Mouse (Mus musculus) R1 (cell line): ENCODE measurements around the gene Acvr2a.
A peak's percentile ranks its signal among the peaks of the same experiment; 100 is the strongest.

ENCODE experiments used
- DNase-seq: peaks from one replicate; pipeline ENCODE4 v3.0.0-alpha.2; 2018; ENCODE audit warnings: low read depth, low spot score

Gene Acvr2a

DNA sequence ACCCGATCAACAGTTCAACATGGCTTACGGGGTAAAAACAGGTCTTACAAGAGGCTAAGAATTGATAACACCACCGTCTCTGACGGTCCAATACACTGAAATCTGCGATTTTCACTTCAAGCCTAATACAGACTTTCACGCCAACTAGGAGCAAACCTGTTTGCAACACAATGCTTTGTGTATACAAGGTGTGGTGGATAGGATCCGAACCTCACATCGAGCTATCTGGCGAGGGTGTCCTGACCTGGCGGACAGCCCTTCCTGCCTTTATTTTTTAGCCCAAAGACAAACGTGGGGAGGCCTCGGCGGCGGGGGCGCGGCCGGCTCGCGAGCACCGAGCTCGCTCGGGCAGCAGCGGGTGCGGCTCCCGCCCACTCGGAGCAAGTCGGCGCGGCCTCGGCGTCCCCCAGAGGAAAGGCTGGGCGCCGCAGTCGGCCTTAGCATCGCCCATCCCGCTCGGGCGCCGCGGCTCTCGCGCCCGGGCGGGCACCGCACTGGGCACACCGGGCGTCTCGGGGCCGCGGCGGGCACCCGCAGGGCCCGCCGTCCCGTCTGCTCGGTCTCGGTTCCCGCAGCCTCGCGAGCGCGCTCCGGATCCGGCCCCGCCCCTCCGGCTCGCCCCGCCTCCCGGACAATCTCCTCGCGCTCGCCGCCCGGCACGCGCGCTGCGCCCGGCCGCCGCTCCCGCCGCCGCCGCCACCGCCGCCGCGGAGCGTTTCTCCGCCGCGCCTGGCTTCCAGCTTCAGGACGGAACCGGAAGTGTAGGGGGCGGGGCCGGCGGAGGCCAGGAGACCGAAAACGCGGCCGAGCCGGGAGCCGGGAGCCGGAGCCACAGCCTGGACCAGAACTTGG, at the start of gene Acvr2a:
TSS of gene Acvr2a (plus strand) at position 739 of the 852 bp plus-strand sequence.
- DNase-seq, result peak; percentile 80

DNA sequence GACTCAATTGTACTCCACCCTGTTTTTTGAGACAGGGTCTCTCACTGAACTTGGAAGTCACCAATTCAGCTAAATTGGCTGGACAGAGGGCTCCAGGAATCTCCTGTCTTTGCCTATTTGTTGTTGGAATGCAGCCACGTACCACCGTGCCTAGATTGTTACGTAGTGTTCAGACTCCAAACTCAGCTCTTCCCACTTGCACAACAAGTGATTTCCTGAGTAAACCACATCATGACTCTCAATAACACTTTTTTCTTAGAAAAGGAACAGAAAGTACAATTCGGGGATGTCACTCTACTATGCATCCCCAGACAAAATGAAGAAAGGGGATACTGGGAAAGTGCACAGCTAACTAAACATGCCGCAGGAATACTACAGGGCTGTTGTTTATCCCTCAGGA, 47.4 kb upstream of the Acvr2a start:
- no peak for DNase-seq

DNA sequence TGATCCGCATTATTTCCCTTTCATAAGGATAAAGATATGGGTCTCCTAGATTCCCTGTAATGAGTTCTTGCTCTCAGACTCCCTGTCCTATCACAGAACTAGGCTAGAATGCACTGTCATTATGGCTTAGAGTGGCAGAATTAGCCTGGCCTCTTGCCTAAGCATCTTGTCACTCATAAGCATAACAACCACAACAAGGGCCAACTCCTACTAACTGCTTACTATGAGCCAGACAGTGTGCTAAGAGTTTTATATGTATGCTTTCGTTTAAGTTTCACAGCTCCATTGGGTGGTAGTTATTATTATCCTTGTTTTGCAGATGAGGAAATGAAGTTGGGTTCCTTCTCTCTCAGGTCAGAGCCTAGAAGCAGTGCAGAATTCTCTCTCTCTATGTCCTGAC, 46.1 kb upstream of the Acvr2a start:
- no peak for DNase-seq

DNA sequence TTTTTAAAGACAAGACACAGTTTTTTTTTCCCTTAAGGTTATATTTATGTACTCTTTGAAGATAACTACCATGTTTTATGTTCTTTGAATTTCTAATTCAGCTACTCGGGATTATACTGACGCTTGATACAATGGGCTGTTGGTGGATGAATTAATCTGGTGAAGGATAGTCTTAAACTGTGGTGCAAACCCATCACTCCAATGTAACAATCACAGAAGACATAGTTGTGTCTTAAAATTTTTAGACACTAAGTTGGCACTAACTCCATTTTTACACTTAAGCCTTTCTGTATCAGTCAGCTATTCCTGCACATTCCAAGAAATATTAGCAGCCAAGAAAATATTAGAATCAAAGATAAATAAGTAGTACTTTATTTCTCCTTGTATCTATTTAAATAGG, 45.7 kb upstream of the Acvr2a start:
- no peak for DNase-seq

DNA sequence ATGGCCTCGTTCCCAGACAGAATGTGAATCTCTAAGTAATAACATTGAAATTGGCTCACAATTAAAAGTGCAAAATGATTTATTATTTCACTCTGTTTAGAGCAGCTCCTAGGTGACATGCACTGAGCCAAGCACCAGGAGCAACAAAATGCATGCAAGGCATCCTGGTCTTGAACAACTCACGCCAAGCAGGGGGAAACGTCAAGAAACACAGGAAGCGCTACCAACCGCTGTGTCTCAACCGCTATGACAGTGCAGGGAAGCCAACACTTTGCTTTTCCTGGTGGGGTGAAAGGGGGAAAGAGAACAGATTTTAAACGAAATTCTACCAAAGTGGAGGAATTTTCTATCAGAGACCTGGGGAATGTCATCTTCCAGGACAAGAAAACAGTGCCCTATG, 43.8 kb upstream of the Acvr2a start:
- no peak for DNase-seq

DNA sequence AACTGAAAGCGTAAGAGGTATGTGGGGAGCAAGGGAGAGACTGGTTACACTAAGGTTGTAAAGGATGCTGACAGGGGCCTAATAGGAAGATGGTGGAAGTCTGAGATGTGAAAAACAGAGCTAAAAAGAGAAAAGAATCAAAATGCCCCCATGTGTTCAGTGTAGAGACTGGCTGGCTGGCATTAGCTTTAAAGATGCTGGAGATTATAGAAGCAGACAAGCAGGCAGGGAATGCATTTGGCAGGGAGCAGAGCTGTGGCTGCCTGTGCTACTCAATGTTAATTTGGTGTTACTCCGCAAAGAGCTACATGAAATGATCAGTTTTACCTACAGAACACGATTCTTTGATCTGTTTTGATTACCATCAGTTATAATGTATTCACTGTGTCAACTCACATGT, 43.3 kb upstream of the Acvr2a start:
- DNase-seq, result no peak

DNA sequence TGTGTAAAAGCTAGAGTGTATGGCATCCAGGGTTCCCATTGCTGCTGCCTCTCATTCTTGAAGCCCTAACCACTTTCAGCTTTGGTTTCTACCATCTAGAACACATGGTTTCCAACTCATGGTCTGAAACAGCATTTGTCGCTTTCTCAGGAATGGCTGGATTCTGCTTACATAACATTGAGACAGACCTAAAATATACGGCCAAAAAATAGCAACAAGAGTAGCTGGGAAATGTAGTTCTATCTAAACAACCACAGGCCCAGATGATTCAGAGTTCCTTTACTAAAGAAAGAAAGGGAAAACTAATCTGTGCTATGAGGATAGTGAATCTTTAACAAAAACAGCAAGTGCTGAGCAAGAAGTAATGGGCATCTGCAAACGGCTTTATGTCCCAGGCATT, 38.6 kb upstream of the Acvr2a start:
- no peak for DNase-seq

DNA sequence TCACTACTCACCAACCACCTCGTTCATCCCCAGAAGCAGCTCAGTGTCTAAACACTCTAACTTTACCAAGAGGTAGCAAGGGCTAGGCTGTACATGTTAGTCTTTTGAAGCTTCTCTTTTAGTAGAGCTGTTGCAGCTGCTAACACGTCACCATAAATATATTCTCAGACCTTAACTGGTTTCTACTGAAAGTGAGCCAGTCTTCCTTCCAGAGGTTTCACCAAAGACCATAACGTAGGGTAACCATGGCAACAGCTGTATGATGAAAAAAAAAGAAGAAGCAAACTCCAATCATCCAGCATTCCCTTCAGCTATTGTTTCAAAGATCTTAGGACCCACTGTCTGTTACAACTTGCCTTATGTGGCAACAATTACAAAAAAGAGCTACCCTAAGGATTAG, 25.0 kb upstream of the Acvr2a start:
- DNase-seq, result no peak

DNA sequence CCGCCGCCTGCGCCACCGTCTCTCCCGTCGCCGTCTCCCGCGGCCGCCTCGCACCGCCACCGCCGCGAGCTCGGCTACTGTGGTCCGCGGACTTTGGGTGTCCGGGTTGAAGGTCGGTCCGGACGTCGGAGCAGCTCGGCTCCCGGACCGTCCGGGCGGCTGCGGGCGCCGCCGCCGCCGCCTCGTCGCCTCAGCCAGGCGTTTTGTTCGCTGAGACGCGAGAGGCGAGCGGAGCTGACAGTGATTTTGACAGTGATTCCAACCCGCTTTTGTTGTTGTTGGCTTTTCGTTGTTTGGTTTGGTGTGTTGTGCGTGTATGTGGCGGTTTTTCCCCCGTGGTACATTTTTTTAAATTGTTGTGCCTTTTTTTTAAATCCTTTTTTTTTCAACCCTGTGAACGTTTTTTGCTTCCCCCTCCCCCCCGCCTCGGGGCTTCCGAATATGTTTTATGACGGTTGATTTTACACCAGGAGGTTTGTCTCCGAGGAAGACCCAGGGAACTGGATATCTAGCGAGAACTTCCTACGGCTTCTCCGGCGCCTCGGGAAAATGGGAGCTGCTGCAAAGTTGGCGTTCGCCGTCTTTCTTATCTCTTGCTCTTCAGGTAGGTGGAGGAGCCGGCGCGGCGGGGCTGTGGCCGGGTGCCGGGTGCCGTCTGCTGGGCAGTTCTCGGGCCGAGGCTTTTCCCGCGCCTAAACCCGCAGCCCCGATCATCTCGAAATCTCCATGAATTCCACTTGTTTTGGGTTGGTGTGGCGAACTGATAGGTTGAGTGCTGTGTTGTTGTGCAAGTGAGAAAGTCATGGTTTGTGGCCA, 522 bp downstream of the Acvr2a start:
- peak; percentile 43 for DNase-seq

DNA sequence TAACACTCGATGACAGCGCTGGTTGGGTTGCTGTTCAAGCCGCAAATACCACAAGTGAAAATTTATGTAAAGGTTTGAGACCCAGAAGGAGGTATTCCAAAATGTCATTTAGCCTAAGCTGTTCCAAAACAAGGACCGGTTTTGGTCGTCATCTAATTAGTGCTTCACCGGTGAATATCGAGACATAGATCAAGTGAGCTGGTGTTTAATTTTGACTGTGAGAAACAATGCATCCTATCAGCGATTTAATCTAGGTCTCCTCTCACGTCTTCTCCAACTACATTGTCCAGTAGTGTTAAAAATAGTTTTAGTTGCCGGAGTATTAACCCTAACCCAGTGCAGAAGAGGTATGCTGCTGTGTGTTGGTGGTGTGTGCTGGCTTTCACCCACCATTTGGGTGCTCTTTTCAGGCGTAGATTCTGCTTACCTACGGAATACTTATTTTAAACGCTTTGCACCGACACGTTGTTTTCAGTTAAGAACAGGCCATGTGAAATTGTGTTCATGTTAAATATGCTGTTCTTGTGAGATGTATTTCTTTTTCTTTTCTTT, 1.2 kb downstream of the Acvr2a start:
- no peak for DNase-seq

DNA sequence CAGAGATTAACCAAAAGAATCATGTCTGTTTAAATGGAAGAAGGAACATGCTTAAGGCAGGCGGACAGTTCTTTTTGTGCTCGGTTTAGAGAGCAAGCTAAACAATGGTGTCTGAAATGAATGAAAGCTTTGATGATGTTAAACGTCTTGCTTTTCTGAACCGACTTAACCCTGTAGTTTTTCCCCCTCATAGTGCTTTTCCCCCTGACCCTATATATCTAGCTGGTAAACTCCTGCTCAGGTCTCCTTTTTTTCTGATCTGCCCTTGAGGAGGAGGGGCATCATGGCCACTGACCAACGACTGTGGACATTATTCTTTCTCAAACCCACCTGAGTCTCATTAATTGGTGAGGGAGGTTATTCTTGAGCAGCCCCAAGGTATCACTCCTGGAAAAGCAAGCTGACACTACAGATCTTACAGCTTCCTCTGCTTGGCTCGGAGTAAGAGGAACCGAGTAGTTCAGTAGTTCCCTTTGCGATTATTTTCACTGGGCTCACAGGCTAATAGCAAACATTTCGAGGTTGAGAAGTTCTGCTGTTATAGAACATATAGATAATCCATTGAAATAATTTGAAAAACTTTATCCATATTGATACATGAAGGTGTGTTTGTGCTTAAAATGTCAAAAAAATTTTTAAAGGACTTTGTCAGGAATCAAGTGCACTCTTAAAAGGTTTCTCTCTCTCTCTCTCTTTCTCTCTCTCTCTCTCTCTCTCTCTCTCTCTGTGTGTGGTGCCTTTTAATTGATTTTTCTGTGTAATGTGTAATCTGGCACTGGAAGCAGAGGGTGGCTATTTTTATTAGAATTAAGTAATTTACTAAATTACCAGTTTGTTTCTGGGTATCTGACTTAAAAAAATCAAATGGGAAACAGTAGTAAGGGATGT, 2.5 kb downstream of the Acvr2a start:
- no peak for DNase-seq

DNA sequence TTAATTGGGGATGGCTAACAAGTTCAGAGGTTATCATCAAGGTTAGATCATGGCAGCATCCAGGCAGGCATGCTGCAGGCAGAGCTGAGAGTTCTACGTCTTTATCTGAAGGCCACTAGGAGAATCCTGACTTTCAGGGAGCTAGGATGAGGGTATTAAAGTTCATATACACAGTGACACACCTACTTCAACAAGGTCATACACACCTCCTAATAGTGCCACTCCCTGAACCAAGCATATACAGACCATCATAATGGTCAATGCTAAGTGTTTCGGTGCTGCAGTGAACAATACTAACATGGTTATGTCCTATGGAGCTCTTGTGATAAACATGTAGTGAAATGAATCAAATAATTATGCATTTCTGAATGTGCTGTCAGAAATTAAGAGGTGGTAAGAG, 12.0 kb downstream of the Acvr2a start:
- no peak for DNase-seq

DNA sequence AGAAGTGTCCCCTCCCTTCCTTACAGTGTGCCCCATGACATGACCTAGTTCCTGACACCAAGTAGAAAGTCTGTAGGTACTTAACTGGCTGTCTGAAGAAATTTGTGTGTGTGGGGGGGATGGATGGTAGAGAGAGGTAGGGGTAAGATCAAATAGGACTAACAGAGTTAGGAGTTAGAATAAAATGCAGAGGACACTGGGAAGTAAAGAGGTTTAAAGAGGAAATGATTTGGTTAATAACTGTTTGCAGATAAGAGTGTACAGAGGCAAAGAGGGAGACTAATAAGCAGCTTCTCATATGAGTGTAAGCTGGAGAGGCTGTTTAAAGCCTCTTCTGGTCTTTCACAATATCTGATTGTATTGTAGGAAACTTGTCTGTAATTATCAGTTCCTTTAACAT, 12.5 kb downstream of the Acvr2a start:
- DNase-seq, result no peak

DNA sequence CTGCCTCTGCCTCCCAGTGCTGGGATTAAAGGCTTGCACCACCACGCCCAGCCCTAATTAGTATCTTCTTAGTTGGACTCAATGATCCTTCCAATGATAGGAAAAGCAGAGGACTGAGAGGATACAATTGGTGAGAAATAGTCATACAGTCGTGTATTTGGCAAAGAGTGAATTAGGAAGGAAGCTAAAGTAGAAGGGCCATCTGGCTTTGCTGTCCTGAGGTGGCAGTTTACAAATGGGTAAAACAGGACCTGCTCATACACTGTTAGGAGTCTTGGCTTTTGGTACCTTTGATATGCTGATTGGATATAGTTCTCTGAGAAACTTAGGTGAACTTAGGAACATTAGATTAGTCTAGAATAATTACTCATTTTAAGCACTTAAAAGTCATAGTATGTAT, 16.6 kb downstream of the Acvr2a start:
- DNase-seq, result no peak

DNA sequence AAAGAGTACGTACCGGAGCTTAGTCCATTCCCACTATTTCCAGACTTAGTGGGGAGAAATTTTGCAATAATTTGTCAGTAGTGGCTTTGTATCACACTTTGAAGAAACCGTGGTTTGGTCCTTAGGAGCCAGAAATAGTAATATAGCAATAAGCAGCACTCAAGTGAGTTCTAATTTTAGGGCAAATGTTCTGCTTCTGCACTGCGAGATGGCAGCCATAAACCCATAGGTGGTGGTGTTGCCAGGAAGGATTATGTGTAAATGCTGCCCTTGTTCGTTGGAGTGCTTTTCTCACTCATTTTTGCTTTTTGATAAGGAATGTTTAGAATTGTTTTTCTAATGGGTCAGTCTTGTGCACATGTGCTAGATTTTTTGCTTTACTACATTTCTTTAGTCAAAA, 18.4 kb downstream of the Acvr2a start:
- no peak for DNase-seq

DNA sequence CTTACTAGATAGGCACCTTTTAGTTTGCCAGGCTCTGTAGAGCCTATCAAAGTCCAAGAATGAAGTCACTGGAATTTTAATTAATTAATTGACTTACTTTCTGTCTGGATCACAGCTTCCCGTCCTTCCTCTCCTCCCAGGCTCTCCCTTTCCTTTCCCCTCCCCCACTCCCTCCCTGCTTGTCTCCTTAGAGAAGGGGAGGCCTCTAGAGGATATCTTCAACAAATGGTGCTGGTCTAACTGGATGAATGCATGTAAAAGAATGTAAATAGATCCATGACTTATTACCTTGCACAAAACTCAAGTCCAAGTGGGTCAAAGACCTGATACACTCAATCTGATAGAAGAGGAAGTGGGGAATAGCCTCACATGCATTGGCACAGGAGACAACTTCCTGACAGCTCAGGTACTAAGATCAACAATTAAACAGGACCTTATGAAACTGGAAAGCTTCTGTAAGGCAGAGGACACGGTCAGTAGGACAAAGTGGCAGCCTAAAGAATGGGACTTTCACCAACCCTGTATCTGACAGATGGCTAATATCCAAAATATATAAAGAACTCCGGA, 20.1 kb downstream of the Acvr2a start:
- no peak for DNase-seq

DNA sequence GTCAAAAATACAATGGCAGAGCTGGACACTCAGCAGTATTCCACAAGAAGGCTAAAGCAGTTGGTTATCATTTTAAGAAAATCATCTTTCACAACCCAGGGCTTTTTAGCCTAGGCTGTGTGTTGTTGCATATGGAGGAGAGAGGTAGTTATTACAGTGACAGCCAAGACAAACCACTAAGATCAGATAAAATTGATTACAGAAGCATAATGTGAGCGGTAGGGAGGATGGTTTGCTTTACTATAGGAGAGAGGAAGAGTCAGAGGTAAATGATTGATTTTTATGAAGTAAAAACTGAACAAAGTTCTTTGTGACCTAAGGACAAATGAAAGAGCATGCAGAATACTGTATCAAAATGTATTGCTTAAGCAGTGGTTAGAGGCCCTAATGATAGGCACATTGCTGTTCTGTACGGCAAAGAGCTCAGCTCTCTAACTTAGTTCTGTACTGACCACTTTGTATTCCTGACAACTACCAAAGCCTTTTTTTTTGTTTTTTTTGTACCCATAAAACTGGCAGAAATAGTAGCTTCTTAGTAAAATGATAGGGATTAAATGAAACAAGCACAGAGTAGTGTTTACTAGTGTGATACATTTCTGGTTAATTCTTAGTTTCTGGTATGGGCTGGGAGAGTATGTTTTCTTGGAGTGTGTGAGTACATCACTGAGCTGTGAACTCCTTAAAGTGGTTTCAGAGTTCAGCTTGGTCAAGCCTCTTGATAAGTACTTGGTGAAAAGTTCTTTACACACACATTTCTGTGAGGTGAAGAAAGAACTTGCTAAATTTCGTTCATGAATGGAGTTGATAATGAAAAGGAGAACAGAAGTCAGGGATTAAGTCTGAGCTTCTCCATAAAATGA, 27.9 kb downstream of the Acvr2a start:
- no peak for DNase-seq

DNA sequence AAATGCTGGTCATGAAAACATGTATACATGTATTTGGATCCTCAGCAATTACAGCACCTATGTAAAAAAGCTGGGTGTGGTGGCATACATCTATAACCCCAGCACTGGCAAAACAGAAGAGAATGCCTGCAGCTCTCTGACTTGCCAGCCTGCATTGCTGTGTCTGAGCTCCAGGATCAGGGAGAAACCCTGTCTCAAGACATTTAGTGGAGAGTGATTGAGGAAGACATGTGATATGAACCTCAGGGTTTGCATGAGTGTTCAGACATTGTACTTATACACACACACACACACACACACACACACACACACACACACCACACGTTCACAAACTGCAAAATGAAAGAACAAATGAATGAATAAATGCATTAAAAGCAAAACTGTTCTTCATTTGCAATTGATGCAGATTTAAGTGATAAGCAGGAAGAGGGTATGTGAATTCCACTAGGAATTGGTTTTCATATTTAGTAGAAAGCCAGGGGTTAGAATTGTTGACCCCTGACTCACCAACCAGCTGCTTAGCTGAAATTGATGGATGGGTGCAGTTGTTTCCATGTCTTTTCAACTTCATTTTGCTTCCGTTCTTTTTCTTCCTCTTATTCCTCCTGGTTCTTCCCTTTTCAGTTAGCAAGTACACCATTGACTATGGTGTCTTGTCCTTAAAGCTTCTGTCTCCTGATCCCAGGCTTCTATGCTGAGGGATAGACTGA, 32.9 kb downstream of the Acvr2a start:
- no peak for DNase-seq

DNA sequence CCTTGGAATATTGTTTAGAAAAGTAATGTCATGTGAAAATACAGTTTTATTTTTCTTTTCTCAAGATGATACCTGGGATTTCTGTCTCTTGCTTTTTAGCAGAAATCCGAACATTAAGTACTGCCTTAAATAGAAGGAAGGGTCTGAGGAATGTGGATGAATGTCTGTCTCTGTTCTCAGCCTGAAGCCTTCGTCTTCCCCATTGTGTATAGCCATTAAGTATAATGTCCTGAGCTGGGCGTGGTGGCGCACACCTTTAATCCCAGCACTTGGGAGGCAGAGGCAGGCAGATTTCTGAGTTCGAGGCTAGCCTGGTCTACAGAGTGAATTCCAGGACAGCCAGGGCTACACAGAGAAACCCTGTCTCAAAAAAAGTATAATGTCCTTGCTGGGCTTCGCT, 51.7 kb downstream of the Acvr2a start:
- DNase-seq, result peak; percentile 48
